Mouse (Mus musculus): ENCODE results near the gene CT030661.1. TPM values are rescaled to one million over a fixed set of nuclear protein-coding genes. Genes with fewer than 3 reads are reported as not detected.
A peak's percentile ranks its signal among the peaks of the same experiment; 100 is the strongest.
"Not testable (repeated sequence)": the region's sequence is repeated elsewhere in the genome, so short reads cannot be mapped to it uniquely, and the experiment has no call there.

Gene CT030661.1
- total RNA-seq (2012; rRNA removed) (8.0 and 9.0 TPM in 2 replicates), total RNA-seq (2014; rRNA removed) (23.5 and 28.3 TPM in 2 replicates), polyA plus RNA-seq (2012; ENCODE audit: insufficient read length, low read depth) (10.6 and 12.7 TPM in 2 replicates)

- Histone ChIP-seq H3K4me2 (ENCODE audit: insufficient read depth, low read depth, poor library complexity, severe bottlenecking) (peak within 1 kb of the TSS; percentile 50), H3K9ac (ENCODE audit: insufficient read depth, low read depth) (peak within 1 kb of the TSS; percentile 54), H3K4me3 (replicated peaks in 1 of 3; ENCODE audit: low read depth in 2 of 3, low read length in 2 of 3, poor library complexity in 1 of 3) (peak within 1 kb of the TSS; percentile 51 to 66 (median 60))
- H3K27ac ChIP-seq (ENCODE audit: insufficient read depth, low read depth); H3K36me3 ChIP-seq (replicated peaks in 1 of 2; ENCODE audit: control insufficient read depth in 1 of 2, insufficient read depth in 1 of 2, low read length in 1 of 2); H3K79me2 ChIP-seq (replicated peaks; ENCODE audit: control insufficient read depth, extremely low read depth, insufficient read depth, poor library complexity, severe bottlenecking); H3K9me3 ChIP-seq (replicated peaks; ENCODE audit: low read length); H3K27me3 ChIP-seq (replicated peaks); H3K4me1 ChIP-seq (ENCODE audit: control insufficient read depth in 1 of 2, insufficient read depth in 2 of 2); dilution Hi-C loops (cut with MboI; ENCODE audit: extremely low pct_ligation_motif_present, extremely low pct_unique_long_range_greater_than_20kb, low sequenced_read_pairs); in situ Hi-C loops (cut with MboI; ENCODE audit: low pct_ligation_motif_present, low pct_unique_long_range_greater_than_20kb, low sequenced_read_pairs): not testable (repeated sequence)
- peak; percentile 95 for DNase-seq (ENCODE audit: extremely low read depth)
- peak; percentile 82 for TF ChIP-seq MAX (IDR thresholded peaks at IDR 0.05; ENCODE audit: low read length)
- TF ChIP-seq NELFE (IDR thresholded peaks at IDR 0.05; ENCODE audit: low read depth, low read length), result peak; percentile 58; the same call in 1 of the 2 replicates
- peak; percentile 69; the same call in 1 of the 2 replicates for TF ChIP-seq ZMIZ1 (IDR thresholded peaks at IDR 0.05; ENCODE audit: low read depth, low read length)
- 0 out of 2 replicates have a peak, but pooled peaks have one; percentile 24 for TF ChIP-seq MXI1 (IDR thresholded peaks at IDR 0.05; ENCODE audit: low read depth, low read length)
- TF ChIP-seq CHD2 (IDR thresholded peaks at IDR 0.05; ENCODE audit: low read length), result peak; percentile 32; the same call in 1 of the 2 replicates
- TF ChIP-seq USF1 (IDR thresholded peaks at IDR 0.05; ENCODE audit: low read depth, low read length), result peak; percentile 82
- TF ChIP-seq HCFC1 (IDR thresholded peaks at IDR 0.05; ENCODE audit: low read depth, low read length), result peak; percentile 56
- TF ChIP-seq POLR2A (IDR thresholded peaks at IDR 0.05; ENCODE audit: low read depth, low read length), result peak; percentile 75
- TF ChIP-seq ELF1 (IDR thresholded peaks at IDR 0.05; ENCODE audit: low read depth, low read length), result peak; percentile 87
- TF ChIP-seq TBP (conservative IDR thresholded peaks at IDR 0.05; ENCODE audit: low read depth, low read length), result peak; percentile 90; the same call in 1 of the 2 replicates
- peak; percentile 83 for TF ChIP-seq USF2 (conservative IDR thresholded peaks at IDR 0.05; ENCODE audit: low read depth, low read length)
- 0 out of 2 replicates have a peak, but pooled peaks have one; percentile 29 for TF ChIP-seq TCF12 (IDR thresholded peaks at IDR 0.05; ENCODE audit: low read depth, low read length)
Measured at GRCm38 (mm10) chr17:22314730-22315226, at the start of gene CT030661.1. Gene CT030661.1 (minus strand): TSS chr17:22314837.

- Histone ChIP-seq H3K36me3 (replicated peaks in 1 of 2; ENCODE audit: control insufficient read depth in 1 of 2, insufficient read depth in 1 of 2, low read length in 1 of 2) (peaks cover 3 to 10% of the 10 kb centered on the region in 2 experiments), H3K27ac (ENCODE audit: insufficient read depth, low read depth) (no peak overlapping the region), H3K27me3 (replicated peaks) (no peaks in the 10 kb centered on the region), H3K9ac (ENCODE audit: insufficient read depth, low read depth) (no peak overlapping the region), H3K4me2 (ENCODE audit: insufficient read depth, low read depth, poor library complexity, severe bottlenecking) (no peak overlapping the region), H3K79me2 (replicated peaks; ENCODE audit: control insufficient read depth, extremely low read depth, insufficient read depth, poor library complexity, severe bottlenecking) (peaks cover 7% of the 10 kb centered on the region; the same call in 1 of the 2 replicates), H3K9me3 (replicated peaks; ENCODE audit: low read length) (peaks cover 2% of the 10 kb centered on the region), H3K4me3 (replicated peaks in 1 of 3; ENCODE audit: low read depth in 2 of 3, low read length in 2 of 3, poor library complexity in 1 of 3) (no peak overlapping the region), H3K4me1 (ENCODE audit: control insufficient read depth in 1 of 2, insufficient read depth in 2 of 2) (peaks cover 2 to 16% of the 10 kb centered on the region in 2 experiments; a peak in 2 of 4 replicates)
- in situ Hi-C loops (cut with MboI; ENCODE audit: low pct_ligation_motif_present, low pct_unique_long_range_greater_than_20kb, low sequenced_read_pairs), result loop anchor here (10.0 kb wide), 1 partner anchor 51 kb away; no protein-coding TSS in a partner anchor
- DNase-seq (ENCODE audit: extremely low read depth), result no peak
- dilution Hi-C loops (cut with MboI; ENCODE audit: extremely low pct_ligation_motif_present, extremely low pct_unique_long_range_greater_than_20kb, low sequenced_read_pairs), result no loop called here
- no peak for TF ChIP-seq RAD21 (IDR thresholded peaks at IDR 0.05; ENCODE audit: low read depth, low read length)
- TF ChIP-seq EP300 (IDR thresholded peaks at IDR 0.05; ENCODE audit: low read length), result no peak
- TF ChIP-seq HCFC1 (IDR thresholded peaks at IDR 0.05; ENCODE audit: low read depth, low read length), result no peak
- TF ChIP-seq ZMIZ1 (IDR thresholded peaks at IDR 0.05; ENCODE audit: low read depth, low read length), result no peak
- TF ChIP-seq POLR2A (IDR thresholded peaks at IDR 0.05; ENCODE audit: low read depth, low read length), result no peak
- TF ChIP-seq JUN (IDR thresholded peaks at IDR 0.05; ENCODE audit: insufficient read depth, low read depth, low read length), result no peak
- no peak for TF ChIP-seq MYC (IDR thresholded peaks at IDR 0.05; ENCODE audit: low read depth, low read length)
- TF ChIP-seq MEF2A (IDR thresholded peaks at IDR 0.05; ENCODE audit: borderline replicate concordance, low read depth, low read length), result no peak
- TF ChIP-seq SMC3 (IDR thresholded peaks at IDR 0.05; ENCODE audit: low read depth, low read length), result no peak
- TF ChIP-seq MXI1 (IDR thresholded peaks at IDR 0.05; ENCODE audit: low read depth, low read length), result no peak
- TF ChIP-seq MAX (IDR thresholded peaks at IDR 0.05; ENCODE audit: low read length), result no peak
- TF ChIP-seq MAZ (IDR thresholded peaks at IDR 0.05; ENCODE audit: low read depth, low read length), result no peak
- no peak for TF ChIP-seq IRF4 (IDR thresholded peaks at IDR 0.05; ENCODE audit: low read depth, low read length)
- no peak for TF ChIP-seq NELFE (IDR thresholded peaks at IDR 0.05; ENCODE audit: low read depth, low read length)
- TF ChIP-seq USF1 (IDR thresholded peaks at IDR 0.05; ENCODE audit: low read depth, low read length), result no peak
- TF ChIP-seq ELF1 (IDR thresholded peaks at IDR 0.05; ENCODE audit: low read depth, low read length), result no peak
- TF ChIP-seq ZC3H11A (IDR thresholded peaks at IDR 0.05; ENCODE audit: low read depth, low read length), result no peak
- no peak for TF ChIP-seq BHLHE40 (IDR thresholded peaks at IDR 0.05; ENCODE audit: low read depth, low read length)
Measured at GRCm38 (mm10) chr17:22363895-22364294, 49.3 kb upstream of the CT030661.1 start.
